Mouse (Mus musculus): ENCODE measurements around the gene Nfia. TPM values are rescaled to one million over a fixed set of nuclear protein-coding genes. Genes with fewer than 3 reads are reported as not detected.

Nfia gene
- total RNA-seq, 2 experiments from 2014 or later = 57.0 to 57.8 TPM

DNA sequence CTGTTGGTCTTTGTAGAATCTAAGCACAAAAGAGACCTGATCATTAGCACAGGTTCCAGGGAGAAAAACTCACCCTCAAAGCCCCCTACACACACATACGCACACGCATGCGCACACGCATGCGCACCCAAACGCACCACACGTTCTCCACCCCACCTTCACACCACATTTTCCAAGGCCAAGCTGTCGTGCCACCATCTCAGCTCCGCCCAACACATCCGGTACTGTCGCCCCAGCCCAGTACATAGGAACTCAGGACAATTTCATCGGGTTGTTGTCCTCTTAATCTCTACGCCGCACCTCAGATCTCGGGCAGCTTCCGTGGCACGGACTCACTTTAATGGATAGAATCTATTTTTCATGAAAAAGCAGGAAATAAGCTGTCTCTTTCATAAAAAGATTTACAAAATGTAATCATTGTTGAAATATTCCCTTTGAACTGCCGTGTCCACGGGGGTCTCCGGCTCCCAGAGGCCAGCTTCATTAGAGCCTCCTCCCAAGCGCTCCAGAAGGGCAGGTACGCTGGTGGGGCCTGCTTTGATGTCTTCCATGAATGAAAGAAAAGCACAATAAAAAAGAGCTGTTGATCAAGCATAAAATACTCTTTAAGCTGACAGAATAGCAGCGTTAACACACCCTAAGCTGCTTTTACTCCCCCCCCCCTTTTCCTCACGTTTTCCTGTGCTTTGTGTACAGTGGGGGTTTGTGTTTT lies 330.2 kb downstream of the Nfia start:
- no peak for TF ChIP-seq CTCF (IDR thresholded peaks at IDR 0.05)
- H3K4me3 ChIP-seq = peak overlapping the region; percentile 51
- peak overlapping the region; percentile 85 for H3K27ac ChIP-seq
- intact Hi-C loops (cut with DNase I) = loop anchor here (10.0 kb wide), 1 partner anchor 178 kb away; no protein-coding TSS in a partner anchor
- no peak for DNase-seq

DNA sequence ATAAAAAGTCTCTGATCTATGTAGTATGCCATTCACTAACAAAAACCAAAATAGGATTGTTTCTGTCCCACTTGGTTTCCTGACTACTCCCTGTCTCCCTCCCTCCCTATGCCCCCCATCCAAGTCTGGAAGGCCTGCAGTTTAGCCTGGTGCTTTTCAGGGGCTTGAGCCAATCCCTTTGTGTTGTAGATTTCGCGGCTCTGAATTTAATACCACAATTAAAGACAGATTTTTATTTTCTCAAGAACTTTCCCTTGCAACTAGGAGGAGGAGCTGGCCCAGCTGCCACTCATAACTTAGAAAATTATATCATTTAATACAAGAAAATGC lies 330.8 kb downstream of the Nfia start:
- intact Hi-C loops (cut with DNase I) = loop anchor here (10.0 kb wide), 1 partner anchor 179 kb away; no protein-coding TSS in a partner anchor
- no peak for DNase-seq
- no peak for TF ChIP-seq CTCF (IDR thresholded peaks at IDR 0.05)
- H3K27ac ChIP-seq = peak overlapping the region; percentile 85
- no peak overlapping the region for H3K4me3 ChIP-seq

DNA sequence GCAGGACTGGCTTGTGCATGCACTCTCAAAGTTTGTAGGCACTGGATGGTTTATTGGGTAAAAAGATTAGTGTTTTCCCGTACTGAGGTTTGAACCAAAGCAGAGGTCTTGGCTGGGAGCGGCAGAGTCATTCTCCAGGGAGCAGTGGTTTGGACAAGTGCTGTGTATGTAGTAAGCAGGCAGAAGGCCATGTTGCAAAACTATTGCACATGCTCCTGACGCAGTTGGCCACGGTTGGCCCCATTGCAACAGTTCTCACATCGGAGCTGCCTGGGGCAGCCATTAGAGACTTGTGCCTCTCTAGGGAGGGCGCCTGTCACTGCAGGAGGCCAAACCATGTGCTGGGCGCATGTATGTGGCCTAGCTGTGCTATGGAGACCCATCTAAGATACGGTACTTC lies 331.6 kb downstream of the Nfia start:
- no peak for TF ChIP-seq CTCF (IDR thresholded peaks at IDR 0.05)
- DNase-seq = peak; percentile 86
- H3K27ac ChIP-seq = peak overlapping the region; percentile 85
- H3K4me3 ChIP-seq = no peak overlapping the region
- intact Hi-C loops (cut with DNase I) = loop anchor here (10.0 kb wide), 1 partner anchor 179 kb away; no protein-coding TSS in a partner anchor

DNA sequence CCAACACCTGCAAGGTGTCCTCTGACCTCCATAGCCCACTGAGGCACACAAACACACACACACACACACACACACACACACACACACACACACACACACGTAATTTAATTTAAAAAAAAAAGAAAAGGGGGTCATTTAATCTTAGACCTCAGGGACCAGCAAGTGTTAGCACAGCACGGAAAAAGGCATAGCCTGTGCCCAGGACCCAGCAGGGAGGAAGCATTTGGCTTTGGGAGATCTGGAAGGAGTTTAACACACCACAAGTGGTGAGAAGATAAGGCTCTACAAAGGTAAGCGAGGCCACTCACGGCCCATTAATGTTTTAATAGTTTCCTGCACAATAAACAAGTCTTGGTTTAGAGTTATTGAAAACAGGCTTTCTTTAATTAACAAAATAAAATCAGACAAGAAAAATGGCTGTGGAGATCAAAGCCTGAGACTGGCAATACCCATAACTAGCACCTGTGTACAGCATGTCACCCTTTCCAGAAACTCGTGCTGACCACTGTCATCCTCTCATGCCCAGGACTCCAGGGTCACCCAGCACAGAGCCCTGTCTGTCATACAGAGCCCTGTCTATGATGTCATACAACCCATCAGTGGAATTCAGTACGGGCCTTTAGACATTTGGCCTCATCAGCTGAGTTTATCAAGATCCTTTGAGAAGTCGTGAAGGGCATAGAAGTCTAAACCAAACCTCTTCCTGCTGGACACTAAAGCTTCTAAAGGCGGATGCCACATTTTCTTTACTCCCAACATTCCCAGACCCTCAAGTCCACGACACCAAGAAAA lies 332.6 kb downstream of the Nfia start:
- Histone ChIP-seq H3K27ac (peak overlapping the region; percentile 85), H3K4me3 (no peak overlapping the region)
- intact Hi-C loops (cut with DNase I) = loop anchor here (5.0 to 10.0 kb wide), 3 partner anchors 180 to 328 kb away; partner anchors contain the start of gene E130114P18Rik
- no peak for DNase-seq
- TF ChIP-seq CTCF (IDR thresholded peaks at IDR 0.05) = no peak

DNA sequence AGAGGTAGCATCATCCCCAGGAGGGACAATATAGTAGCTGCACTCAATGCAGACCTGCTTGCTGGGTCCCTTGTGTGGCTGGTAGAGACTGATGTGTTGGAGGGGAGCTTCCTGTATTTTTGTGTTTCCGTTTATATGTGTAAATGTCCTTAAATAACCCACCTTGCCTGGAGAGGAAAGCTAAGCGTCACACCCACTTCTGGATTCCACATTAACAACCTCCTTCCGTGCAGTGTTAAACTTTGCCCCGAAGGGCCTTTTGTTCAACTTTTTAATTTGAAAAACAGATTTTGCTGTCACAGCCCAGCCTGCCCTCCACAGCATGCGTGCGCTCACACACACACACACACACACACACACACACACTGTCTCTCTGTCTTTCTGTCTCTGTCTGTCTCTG lies 333.4 kb downstream of the Nfia start:
- DNase-seq = no peak
- peak overlapping the region; percentile 55 for H3K4me3 ChIP-seq
- H3K27ac ChIP-seq = peak overlapping the region; percentile 85
- intact Hi-C loops (cut with DNase I) = loop anchor here (5.0 to 10.0 kb wide), 3 partner anchors 181 to 329 kb away; partner anchors contain the start of gene E130114P18Rik
- TF ChIP-seq CTCF (IDR thresholded peaks at IDR 0.05) = no peak

DNA sequence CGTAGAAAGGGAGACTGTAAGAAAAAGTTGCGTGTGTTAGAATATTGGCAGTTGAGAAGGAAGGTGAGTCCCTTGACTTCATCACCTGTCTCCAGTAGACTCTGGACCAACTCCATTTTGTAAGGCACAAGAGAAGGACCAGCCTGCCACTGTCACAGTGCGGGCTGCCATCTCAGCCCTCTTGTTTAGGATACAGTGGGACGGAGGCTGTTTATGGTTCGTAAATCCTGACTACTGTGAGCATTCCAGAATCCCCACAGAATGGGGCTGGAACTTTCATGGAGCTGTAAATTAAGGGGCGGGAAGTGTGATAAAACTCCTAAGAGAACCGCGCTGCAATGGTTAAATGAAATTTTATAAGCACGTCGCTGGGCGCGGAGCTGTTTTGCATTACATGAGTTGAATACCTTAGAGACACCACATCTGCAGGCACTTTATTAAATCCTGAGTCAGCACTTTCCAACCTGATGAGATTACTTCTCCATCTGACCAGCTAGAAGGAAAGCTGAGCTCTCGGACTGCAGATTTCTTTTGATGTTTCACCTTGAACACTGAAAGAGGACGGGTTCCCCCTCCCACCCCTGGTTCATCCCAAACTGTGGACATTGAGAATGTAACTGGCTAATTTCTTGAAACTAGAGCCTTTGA lies 334.0 kb downstream of the Nfia start:
- Histone ChIP-seq H3K27ac (peak overlapping the region; percentile 85), H3K4me3 (peak overlapping the region; percentile 55)
- DNase-seq = no peak
- no peak for TF ChIP-seq CTCF (IDR thresholded peaks at IDR 0.05)
- intact Hi-C loops (cut with DNase I) = loop anchor here (5.0 to 10.0 kb wide), 3 partner anchors 182 to 329 kb away; partner anchors contain the start of gene E130114P18Rik

DNA sequence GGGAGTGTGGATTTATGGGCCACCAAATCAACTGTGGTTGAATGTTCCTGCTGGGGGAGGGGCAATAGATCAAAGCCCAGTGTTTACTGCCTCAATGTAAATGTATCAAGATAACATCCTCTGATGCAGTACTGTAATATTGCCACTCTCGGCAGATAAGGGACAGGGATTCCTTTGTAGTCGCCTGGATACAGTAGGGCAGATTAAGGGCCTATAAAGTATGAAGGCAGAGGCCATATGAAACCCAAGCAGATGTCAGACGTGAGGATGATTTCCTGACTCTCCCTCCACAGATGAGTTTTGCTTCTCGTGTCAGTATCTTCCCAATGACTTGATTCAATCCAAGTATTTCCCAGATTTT lies 334.5 kb downstream of the Nfia start:
- TF ChIP-seq CTCF (IDR thresholded peaks at IDR 0.05) = no peak
- H3K4me3 ChIP-seq = peak overlapping the region; percentile 55; the same call in 1 of the 2 replicates
- H3K27ac ChIP-seq = peak overlapping the region; percentile 85
- DNase-seq = no peak
- intact Hi-C loops (cut with DNase I) = loop anchor here (5.0 to 10.0 kb wide), 3 partner anchors 182 to 330 kb away; partner anchors contain the start of gene E130114P18Rik

DNA sequence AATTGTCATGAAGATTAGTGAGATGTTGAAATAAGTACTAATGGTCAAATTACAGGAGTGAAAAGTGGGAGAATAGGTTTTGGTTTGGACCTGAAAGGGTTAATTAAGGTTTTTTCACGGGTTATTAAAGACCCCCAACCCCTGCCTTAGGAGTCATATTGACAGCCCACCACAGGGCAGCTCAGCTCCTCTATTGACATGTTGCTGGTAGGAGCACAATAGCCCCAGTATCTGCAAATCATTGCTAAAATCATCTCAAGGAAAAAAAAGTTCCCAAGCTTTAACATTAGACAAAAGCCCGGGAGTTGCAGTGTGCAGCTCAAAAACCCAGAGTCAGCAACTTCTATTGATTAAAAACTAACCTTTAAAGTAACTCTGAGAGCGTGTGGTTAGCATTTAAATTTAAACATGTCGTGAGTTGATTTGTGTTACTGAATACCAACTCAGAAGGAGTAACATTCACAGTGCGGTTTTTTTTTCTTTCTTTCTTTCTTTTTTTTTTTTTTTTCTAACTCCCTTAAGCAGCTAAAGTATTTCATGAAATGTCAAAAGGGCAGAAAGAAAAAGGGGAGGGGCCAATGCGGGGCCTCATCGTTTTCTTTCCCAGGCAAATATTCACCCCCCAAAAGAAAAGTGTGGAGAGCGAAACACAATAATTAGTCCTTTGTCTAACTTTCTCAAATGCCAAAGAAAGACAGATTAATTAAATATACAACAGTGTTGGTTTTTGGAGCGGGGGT lies 335.6 kb downstream of the Nfia start:
- DNase-seq = no peak
- Histone ChIP-seq H3K4me3 (no peak overlapping the region), H3K27ac (peak overlapping the region; percentile 85)
- intact Hi-C loops (cut with DNase I) = loop anchor here (2.0 to 10.0 kb wide), 4 partner anchors 103 to 331 kb away; partner anchors contain the start of gene E130114P18Rik
- no peak for TF ChIP-seq CTCF (IDR thresholded peaks at IDR 0.05)

DNA sequence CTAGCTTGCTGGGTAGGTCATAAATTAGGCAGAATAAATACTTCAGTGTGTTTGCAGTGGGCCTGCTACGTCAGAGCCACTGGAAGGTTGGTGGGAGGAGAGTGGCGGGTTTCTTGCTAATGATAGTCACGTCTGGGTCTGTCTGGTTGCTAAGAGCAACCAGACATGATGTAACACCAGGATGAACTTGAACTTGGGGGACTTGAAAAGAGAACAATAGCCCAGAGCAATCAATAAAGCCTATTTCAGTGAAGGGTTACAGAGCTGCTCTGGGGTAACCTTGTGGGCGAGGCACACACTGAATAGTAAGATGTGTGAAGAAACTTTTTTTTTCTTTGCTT lies 336.1 kb downstream of the Nfia start:
- Histone ChIP-seq H3K27ac (peak overlapping the region; percentile 85), H3K4me3 (no peak overlapping the region)
- TF ChIP-seq CTCF (IDR thresholded peaks at IDR 0.05) = no peak
- no peak for DNase-seq
- intact Hi-C loops (cut with DNase I) = loop anchor here (1.0 to 10.0 kb wide), 5 partner anchors 104 to 357 kb away; partner anchors contain the start of gene E130114P18Rik

DNA sequence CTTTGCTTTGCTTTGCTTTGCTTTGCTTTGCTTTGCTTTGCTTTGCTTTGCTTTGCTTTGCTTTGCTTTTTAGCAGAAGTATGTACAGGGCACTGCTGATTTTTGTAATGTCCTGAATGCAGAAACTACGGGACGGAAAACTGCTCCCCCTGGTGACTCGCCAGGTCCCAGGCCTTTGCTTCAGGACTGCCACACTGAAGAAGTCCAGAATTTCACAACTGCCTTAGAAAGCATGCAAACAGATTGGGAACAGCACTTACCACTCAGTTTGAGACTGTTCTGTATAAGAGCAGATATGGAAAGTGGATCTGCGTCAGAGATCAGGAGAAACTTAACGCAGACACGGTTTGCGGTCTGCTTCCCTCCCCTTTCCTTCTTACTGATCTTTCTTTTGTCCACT lies 336.5 kb downstream of the Nfia start:
- DNase-seq = peak; percentile 85
- Histone ChIP-seq H3K27ac (peak overlapping the region; percentile 85), H3K4me3 (no peak overlapping the region)
- TF ChIP-seq CTCF (IDR thresholded peaks at IDR 0.05) = peak; percentile 80
- intact Hi-C loops (cut with DNase I) = loop anchor here (1.0 to 10.0 kb wide), 5 partner anchors 104 to 358 kb away; partner anchors contain the start of gene E130114P18Rik

DNA sequence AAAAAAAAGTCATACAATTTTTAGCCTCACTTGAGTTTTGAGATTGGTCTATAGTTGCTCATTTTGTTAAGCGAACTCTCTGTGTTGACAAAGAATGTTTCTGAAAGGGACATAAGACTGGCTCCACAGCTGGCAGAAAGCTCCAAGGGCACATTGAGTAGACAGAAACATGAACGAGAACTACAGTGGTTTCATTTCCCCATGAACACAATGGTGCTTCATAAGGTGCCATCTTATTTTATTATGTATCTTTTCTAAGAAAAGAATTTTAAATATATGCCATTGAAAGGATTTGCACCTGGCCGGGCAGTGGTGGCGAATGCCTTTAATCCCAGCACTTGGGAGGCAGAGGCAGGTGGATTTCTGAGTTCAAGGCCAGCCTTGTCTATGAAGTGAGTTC lies 337.4 kb downstream of the Nfia start:
- DNase-seq = no peak
- no peak for TF ChIP-seq CTCF (IDR thresholded peaks at IDR 0.05)
- intact Hi-C loops (cut with DNase I) = loop anchor here (1.0 to 10.0 kb wide), 6 partner anchors 105 to 359 kb away; partner anchors contain the start of gene E130114P18Rik
- H3K4me3 ChIP-seq = no peak overlapping the region
- peak overlapping the region; percentile 85; the same call in 1 of the 2 replicates for H3K27ac ChIP-seq
